Mouse (Mus musculus): ENCODE measurements around the gene Crebl2.

The Crebl2 gene

DNA sequence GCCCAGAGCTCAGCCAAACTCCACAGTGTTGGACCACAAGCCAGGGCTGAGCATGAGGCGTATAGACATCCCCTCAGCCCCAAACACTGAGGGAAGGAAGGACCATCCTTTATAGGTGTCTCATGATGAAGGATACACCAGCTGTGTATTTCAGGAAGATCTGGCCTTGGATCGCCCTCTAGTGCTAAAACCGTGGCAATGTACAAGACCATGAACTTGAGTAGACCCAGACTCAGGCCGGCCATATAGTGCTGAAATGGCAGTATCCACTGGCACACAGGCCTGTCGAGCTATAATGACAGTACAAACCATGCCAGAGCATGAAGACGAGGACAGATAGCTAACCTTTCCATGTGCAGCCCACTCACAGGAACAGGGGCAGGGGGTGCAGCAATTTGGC, 46.8 kb downstream of the Crebl2 start:
- peak; percentile 22 to 29 for DNase-seq

DNA sequence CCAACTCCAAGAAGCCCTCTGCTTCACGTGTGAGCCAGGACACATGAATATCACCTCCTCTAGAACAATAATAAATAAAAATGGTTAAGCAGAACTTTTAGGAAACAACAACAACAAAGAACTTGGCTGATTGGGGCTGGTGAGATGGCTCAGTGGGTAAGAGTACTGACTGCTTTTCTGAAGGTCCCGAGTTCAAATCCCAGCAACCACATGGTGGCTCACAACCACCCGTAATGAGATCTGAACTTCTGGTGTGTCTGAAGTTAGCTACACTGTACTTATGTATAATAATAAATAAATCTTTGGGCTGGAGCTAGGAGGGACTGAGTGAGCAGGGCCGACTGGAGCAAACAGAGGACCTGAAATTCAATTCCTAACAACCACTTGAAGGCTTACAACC, 47.3 kb downstream of the Crebl2 start:
- no peak for DNase-seq

DNA sequence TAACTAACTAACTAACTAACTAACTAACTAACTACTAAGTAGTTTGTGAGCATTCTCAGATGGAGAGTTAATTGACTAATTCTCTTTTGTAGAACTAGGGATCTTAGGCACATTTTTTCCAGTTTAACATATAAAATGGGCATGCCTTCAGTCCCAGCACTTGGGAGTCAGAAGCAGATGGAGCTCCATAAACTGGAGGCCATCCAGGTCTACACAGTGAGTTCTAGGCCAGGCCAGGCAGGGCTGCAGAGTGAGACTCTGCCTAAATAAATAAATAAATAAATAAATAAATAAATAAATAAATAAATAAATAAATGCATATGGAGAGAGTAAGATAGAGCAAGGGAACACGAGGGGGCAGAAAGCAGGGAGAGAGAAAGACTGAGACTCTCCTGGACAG, 47.9 kb downstream of the Crebl2 start:
- peak; percentile 55 to 65 for DNase-seq

DNA sequence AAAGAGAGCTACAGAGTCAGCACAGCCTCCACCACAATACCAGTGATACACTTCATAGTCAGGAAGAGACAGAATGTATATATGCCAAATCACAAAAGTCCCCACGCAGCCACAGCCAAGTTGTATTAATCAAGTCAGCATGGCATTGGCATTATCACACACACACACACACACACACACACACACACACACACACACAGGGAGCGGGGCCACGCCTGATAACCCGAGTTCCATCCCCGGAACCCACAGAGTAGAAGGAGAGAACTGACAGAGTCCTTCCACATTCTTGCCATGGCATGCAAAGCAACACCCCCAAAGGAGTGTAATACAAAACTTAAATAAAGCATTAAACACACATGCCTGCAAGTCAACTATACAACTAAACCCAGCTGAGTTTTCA, 49.6 kb downstream of the Crebl2 start:
- DNase-seq = no peak

DNA sequence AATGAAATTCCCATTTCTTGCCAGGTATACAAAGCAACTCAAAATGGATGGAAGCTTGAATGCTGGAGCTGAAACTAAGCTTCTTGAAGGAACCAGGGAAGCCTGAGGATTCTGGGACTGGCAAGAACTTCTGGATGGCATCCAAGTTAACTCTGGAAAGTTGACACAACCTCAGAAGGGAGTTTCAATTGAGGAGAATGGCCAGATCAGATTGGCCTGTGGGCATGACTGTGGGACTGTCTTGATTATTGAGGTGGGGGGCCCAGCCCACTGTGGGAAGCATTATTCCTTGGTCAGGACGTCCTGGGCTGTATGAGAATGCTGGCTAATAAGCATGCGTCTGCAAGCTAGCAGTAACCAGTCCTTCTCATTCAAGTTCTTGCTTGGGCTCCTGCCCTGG, 50.1 kb downstream of the Crebl2 start:
- peak in 1 of 2 experiments; percentile 33 for DNase-seq

DNA sequence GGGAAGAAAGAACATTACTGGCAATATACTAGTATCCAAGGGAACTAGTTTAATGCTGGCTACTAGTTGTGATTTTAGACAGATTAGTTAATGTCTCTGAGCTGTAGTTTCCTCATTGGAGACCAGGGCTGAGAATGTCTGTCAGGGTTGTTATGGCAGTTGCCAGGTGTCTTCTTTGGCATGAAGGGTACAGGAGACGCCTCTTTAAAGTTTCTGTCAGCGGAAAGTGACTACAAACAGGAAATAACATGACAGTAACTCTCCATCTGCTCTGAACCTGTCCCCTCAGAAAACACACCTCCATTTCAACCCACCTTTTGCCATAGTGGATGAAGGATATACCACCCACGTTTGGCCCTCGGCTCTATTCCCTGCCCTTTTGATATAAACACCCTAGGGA, 53.7 kb downstream of the Crebl2 start:
- no peak for DNase-seq

DNA sequence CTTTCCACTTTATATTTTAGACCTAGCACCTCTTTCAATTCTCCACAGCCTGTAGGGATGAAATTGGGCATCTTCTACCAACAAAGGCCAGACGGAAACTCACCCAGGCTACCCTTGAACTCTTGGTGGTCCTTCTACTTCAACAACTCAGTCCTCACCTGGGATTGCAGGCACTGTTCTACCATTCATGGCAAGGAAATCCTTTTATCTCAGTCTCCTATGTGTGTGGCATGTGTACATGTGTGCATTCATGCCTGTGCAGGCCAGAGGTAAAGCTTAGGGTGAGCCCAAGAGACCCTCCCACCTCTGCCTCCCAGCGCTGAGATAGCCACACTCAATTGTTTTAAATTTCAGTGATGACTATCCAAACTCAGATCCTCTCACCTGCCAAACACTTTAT, 55.6 kb downstream of the Crebl2 start:
- no peak for DNase-seq

DNA sequence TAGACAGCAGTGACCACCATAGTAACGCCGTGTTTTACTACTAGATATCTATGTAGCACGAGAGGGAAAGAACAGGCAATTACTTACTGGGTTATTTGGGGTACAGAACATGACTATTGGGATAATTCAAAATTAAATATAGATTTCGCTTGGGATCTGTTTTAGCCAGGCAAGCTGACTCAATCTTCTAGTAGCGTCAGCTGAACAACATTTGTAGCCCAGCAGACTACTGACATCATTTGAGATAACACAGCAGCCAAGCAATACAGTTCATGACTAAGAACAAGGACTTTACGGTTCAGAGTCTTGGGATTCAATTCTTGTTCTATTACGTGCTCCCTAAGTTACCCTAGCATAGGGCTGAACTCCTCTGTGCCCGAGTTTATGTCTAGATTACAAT, 56.5 kb downstream of the Crebl2 start:
- no peak for DNase-seq

DNA sequence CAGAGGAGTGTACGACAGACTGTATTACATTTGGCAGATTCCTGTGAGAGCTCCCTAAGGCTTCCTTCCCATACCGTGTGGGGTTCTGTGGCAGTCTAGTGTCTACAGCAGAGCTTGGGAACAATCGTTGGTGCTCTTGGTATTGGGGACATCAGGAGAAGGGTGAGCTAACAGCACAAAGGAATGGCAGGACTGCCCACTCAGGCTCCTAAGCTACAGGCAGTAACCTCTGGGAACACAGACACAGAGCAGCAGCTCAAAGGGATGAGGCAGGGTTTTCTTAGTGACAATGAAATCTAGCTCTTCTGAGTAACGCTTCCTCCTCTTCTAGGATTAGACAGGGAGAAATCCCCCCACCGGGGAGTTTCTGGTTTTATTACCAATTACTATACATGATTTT, 57.1 kb downstream of the Crebl2 start:
- DNase-seq = peak; percentile 42 to 56

DNA sequence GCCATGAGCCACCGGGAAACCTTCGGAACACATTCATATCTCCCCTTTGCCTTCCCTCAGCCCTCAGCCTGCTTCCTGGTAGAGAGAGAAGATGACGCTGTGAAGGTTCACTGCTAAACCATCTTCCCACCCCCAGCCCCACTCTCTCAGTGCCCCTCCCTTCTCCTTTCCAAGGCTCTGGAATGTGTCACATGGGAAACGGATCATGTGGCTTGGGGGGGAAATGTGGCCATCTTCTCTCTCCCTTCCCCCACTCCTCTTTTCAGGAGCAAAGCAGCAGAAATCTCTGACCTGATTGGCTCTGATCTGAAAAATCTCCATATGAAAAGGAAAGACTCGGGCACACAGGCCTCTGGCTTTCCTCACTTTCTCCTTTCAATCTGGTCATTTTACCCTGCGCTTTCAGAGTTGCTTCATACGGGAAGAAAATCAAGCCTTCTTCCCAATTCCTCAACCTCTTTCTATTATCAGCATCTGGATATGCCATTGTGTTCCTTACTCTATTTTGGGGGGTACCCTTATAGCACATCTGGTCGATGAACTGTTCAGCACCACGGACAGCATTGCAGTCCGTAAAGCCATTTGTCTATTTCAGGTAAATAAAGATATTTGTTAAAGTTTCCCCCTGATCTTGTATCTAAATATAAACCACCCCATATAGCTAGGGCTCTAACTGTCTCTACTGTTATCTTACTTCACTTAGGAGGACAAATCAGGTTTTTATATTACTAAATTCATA, 57.9 kb downstream of the Crebl2 start:
- peak; percentile 93 to 97 for DNase-seq

DNA sequence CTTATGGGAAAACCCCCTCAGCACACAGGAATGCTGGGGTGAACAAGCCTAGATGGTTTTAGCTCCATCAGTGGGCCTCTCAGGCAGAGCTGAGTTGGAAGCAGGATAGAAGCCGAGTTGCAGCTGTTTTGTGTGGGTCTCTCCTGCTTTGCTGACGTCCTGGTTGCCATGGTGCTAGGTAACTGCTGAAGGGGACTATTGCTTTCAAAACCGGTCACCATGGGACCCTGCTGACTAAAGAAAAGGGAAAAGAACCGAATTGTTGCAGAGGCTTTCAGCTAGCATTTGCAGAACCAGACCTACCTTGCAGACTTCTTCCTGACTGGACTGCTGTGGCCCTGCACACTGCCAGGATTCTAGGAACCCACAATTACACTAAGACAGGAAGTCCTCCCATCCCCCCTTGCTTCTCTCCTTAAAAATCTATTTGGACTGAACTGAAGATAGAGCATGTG, 58.6 kb downstream of the Crebl2 start:
- peak; percentile 54 to 58 for DNase-seq

DNA sequence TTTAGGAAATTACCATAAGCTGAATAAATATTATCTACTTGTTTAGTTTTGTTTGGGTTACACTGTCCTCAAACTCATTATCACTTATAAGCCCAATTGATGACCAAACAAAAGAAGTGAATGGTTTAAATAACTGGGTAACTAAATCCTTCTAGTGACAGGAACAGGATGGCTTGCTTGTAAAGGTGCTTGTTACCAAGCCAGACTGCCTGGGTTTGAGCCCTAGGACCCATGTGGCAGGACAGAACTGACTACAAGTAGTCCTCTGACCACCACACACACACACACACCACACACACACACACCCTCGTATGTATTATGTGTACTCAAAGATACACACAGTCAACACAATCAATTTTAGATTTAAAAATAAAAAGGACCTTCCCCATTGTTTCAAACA, 59.8 kb downstream of the Crebl2 start:
- no peak for DNase-seq

DNA sequence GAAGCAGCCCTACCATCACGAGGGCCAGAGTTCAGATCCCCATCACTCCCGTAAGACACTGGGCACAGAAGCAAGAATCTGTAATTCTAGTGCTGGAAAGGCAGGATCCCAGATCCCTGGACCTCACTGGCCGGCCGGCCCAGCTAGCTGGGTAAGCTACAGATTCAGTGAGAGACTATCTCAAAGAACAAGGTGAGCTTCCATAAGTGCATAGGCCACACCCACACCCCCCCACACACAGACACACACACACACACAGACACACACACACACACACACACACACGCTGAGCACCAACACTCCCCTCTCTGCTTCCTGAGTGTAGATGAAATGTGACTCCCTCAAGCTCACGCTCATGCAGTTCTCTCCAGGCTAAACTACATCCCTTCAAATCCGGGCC, 60.5 kb downstream of the Crebl2 start:
- no peak for DNase-seq

DNA sequence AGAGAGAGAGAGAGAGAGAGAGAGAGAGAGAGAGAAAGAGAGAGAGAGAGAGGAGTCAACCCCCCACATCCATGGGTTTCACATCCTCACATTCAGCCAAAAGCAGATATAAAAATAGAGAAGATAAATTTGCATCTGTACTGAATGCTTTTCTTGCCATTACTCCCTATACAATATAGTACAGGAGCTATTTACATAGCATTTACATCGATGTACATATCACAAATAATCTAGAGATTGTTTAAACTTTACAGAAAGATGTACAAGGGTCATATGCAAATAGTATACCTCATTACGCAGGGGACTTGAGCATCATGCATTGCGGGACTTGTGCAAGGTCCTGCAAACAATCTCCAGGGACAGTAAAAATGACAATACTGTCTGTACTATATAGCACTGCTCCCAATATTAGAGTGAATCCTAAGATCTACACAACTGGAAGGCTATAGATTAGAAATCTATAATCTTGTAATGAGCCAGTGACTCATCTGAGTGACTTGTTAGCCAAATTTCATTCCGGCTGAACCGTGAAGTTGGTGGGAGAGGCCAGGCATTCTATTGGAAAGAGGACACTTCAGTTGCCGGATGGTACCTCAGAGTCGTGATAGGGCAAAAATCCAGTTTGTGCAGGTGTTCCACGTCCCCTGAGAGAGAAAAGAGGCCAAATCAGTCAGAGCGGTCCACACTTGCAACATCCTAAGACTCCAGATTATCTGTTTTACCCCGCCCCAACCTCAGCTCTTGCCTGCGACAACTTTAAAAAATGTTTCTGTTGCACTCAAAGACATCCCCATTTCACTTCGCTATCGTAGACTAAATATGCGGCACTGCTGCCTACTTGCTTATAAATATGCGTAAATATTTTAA, 66.8 kb downstream of the Crebl2 start:
- peak; percentile 36 to 45 for DNase-seq

DNA sequence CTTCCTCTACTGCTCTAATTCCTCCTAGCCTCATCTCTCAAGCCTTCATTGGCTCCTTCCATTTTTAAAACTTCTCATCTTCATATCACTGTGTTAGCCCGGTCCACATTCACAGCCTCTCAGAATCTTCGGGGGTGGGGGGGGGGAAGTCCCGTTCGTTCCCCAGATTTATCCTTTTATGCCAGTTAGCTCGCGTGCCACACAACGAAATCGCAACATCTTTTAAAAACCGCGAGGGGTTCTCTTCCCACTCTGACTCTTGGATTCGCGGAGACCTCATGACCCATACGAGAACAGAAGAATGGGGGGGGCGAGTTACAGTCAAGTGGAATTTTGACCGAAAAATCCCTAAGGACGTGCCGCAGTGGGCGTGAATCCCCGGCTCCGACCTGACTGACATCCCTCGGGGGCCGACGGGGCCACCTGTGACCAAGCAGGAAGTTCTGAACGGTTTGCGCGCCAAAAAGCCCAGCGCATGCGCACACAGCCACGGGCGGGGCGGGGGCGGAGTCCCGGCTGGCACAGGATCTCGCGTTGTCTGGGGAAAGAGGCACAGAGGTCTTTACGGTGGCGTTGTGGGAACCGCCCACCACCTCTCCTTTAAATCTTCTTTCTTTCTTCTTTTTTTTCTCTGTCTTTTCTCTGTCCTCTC, 67.6 kb downstream of the Crebl2 start:
- DNase-seq = peak; percentile 98

DNA sequence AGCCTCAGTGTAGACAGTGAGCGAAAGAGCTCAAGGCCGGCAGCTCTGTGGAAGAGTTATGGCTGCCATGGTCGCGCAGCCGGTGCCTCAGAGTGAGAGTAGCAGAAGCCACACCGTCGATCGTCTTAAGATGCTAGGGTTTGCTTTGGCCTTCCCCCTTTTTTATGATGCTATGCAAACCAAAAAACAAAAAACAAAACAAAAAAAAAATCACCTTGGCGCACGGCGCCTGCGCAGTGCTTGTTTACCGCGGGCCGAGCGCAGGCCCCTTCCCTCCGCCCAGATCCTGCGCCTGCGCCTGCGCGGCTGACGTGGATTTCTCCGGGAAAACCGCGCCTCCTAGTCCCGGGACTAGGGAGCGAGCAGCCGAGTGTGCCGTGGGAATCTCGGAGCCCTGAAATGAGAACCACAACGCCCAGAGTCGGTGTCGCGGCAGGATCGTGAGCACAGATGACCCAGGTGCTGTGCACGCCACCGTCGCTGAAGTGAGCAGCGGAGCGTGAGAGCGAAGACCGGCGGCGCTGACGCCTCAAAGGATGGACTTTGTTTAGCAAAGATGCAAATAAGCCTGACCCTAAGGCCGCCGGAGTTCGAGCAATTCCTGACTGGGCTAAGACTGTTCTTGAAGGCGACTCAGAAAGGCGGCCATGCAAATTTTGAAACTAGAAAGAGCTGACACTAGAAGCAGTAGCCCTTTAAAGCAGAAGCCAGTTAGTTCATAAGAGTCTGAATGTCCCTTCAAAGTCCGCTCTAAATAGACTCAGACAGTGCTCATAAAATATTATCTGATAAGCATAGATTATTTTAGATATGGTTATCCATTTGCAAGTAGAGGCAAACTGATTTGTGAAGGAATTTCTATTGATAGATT, 68.4 kb downstream of the Crebl2 start, which contains the start of gene Gpr19:
Gene Gpr19, minus strand, starts transcription at position 484 of the 871 bp plus-strand sequence.
- DNase-seq = peak; percentile 94 to 95

DNA sequence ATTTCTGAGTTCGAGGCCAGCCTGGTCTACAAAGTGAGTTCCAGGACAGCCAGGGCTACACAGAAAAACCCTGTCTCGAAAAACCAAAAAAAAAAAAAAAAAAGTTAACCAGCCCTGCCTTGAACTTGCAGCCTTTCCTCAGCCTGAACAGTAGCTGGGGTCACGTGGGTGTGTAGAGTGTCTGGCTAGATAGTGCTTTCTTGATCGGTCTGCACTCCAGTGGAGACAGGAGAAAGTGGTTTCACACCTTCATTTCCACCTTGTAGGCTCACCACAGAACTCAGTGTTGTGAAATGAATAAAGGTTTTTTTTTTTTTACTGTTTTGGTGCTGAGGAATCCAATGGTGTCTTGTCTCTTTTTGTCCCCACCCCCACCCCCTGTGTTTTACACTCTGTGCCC, 73.4 kb downstream of the Crebl2 start:
- DNase-seq = no peak

DNA sequence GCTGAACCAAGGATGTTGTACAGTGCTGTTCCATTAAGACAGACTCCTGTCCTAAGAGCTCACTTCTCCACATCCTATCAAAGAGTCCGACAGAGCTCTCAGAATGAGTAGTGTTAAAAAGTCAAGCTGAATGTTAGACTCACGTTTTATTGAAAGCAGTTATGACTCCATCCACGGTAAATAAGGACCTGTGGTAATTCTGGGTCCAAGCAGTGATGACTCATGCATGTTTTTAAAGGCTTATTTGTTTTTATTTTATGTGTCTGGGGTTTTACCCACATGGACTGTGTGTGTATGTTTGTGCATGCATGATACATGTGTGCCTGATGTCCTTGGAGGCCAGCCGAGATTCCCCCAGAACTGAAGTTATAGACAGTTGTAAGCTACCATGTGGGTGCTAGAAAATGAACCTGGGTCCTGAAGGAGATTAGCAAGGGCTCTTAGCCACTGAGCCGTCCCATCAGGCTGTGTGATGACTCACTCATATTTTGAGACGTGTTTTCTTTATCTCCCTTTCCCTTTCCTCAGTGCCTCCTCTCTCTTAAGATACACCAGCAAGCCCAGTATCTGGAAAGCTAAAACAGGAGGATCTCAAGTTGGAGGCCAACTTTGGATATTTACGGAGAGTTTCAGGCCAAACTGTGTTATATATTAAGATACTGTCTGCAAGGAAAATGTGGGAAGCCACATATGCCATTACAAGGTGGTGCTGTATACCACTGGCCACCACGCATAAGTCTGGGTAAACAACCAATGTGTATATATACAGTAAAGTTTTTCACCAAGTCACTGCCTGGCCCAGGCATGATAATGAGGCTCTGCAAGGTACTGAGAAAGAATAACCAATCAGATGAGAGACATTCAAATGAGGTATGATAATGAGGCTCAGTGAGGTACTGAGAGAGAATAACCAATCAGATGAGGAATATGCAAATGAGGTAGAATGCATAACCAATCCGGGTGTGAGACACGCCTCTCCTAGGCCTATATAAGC, 74.2 kb downstream of the Crebl2 start:
- no peak for DNase-seq

DNA sequence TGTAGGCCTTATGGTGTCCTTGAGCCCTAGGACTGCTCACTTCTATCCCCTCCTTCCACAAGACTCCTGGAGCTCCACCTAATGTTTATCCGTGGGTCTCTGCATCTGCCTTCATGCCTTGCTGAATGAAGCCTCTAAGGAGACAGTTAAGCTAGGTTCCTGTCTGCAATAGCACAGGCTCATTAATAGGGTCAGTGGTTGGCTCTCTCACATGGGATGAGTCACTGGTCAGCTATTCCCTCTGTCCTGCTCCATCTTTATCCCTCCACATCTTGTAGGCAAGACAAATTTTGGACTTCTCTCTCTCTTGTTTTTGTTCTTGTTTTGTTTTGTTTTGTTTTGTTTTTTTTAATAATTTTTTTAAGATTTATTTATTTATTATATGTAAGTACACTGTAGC, 75.9 kb downstream of the Crebl2 start:
- DNase-seq = no peak

All from cerebellum, postnatal 10 days (tissue).